Mouse (Mus musculus): ENCODE data around the gene E130114P18Rik.

Gene E130114P18Rik

DNA sequence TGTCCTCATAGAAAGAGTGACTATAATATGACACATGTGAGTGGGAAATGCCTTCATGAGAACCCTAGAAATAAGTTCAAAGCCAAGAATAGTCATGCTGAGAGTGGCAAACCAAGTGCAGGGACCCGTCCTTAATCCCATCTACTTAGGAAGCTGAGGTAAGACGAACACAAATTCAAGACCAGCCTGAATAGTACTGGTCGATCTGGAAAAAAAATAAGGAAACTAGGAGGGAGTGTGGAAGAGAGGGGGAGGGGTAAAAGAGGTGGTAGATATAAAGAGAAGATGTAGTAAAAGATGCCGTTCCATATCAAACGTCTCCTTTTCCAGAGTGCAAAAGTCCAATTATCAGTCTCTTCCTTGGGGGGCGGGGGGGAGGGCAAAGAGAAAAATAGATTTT, 213.7 kb downstream of the E130114P18Rik start:
- no peak for DNase-seq (ENCODE audit: low read depth, low spot score)

DNA sequence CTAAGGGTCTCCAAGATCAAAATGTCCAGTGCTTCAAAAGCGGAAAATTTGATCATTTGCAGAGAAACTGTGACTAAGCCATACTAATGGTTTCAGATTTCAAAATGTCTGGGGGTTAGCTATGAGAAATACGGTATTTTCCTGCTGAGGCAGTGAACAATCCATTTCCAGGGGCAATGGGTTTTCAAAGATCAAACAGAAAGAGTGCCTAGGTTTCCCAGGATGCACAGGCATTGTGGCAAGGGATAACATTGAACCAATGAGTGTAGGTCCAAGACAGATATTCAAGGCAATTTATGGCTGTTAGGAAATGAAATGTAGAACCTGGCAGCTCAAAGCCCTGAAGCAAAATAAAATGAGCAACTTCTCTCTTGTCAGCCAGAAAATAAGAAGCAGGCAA, 220.3 kb downstream of the E130114P18Rik start:
- no peak for DNase-seq (ENCODE audit: low read depth, low spot score)

DNA sequence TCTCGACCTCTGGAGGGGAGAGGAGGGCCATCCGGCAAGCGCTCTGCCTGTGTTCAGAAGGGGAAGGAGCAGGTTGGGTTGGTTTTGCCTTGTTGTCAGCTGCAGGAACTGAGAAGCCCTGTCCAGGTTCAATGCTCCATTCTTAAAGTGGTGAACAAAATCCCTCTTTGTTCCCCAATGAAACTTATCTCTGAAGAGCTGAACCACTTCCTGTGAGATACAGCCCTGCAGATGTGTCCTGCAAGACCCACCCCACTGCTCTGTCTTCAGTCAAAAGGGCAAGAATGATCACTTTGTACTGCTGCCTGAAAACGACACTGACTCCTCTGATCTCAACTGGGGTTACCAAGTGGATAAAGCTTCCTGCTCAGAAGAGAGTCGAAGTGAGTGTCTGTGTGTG, 233.9 kb downstream of the E130114P18Rik start:
- no peak for DNase-seq (ENCODE audit: low read depth, low spot score)

DNA sequence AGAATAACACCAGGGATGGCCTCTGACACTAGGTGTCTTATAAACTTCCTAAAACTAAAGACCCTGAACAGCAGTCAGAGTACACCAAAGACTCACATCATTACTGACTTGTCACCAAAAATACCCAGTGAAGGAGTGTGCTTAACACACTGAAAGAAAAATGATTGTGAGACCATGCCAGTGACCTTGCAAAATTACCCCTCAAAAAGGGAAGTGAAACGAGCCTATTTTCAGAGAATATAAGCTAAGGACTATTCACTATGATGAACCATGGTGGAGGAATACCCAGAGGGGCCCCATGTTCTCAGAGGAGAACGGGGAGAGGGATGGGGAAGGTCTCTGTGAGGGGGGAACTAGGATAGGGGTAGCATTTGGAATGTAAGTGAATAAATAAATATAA, 245.8 kb downstream of the E130114P18Rik start:
- DNase-seq (ENCODE audit: low read depth, low spot score): no peak

DNA sequence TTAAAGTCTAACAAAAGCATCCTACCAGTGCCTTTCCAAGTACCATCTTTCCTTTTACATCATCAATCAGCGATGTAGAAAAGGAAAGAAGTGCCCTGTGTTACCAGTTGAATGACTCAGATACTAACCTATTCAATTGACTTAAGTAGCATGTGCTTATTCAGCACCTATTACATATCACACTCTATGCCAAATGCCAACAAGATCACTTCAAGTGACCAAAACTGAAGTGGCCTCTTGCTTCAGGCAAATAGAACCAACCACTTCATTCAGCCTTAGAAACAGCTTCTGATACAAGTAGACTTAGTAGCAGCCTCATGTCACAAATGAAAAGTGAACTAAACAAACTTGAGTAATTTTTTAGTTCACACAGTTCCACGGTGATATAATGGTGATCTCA, 249.4 kb downstream of the E130114P18Rik start:
- DNase-seq (ENCODE audit: low read depth, low spot score): no peak
